Mouse (Mus musculus) testis, adult 2 months (tissue): ENCODE measurements at regions not wholly inside any gene's neighbourhood (a gene's known extent, or its start where the extent isn't known, plus 50 kb on each side); places are given as distances from the start of the nearest gene placed in this dataset.

ENCODE experiments used
- CTCF ChIP-seq: fragments of 200-500 bp; IDR thresholded peaks from 2 replicates; pipeline ENCODE4 v1.5.1; 2012; ENCODE audit warnings: low read depth, mild to moderate bottlenecking, inconsistent platforms, low read length, moderate library complexity; ENCODE audit not compliant: control insufficient read depth, insufficient read depth, insufficient replicate concordance
- POLR2A ChIP-seq: fragments of 200-500 bp; IDR thresholded peaks from 2 replicates; pipeline ENCODE4 v1.6.1; 2012; ENCODE audit warnings: low read depth, mild to moderate bottlenecking, inconsistent platforms, low read length, moderate library complexity; ENCODE audit not compliant: control insufficient read depth

DNA sequence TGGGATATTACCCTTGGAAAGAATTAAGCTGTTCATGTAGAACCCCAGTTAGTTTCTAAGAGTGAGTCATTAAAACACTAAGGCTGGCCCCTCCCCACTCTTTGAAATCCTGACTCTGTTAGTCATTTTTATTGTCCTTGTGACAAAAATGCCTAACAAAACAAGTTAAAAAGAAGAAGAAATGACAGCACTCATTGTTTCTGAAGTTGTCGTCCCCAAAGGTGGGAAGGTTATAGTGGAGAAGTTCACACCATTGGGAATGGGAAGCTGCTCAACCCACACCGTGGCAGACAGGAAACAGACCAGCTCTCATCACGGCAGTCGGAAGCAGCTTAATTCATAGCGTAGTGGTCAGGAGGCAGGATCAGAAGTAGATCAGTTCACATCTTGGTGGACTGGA, 128.4 kb upstream of the Auts2 start:
- no peak for TF ChIP-seq CTCF
- no peak for TF ChIP-seq POLR2A
